Mouse (Mus musculus) adrenal gland, postnatal 36 days (tissue): ENCODE results near the gene Olfr267. TPM values are rescaled to one million over a fixed set of nuclear protein-coding genes. Genes with fewer than 3 reads are reported as not detected.
A peak's percentile ranks its signal among the peaks of the same experiment; 100 is the strongest.

Experiments
- DNase-seq, 2 experiments: peaks; one replicate each; pipeline ENCODE4 v3.0.0; 2021; ENCODE audit warnings: mixed read lengths in 1 of 2
- long read RNA-seq, 2 experiments: library from polyadenylated mRNA; stranded (forward); transcript quantifications; one replicate each; pipeline ENCODE4 v2.0.0; 2021; ENCODE audit warnings: borderline sequencing depth in 2 of 2
- total RNA-seq, 2 experiments: library from RNA; stranded (reverse); gene quantifications; 2 replicates each; pipeline ENCODE4 v1.2.3; 2021

Gene Olfr267
- under 1 TPM; 0.26 to 0.56 TPM for total RNA-seq
- long read RNA-seq, experiment 1 = 0 reads
- long read RNA-seq, experiment 2 = 0 reads

DNA sequence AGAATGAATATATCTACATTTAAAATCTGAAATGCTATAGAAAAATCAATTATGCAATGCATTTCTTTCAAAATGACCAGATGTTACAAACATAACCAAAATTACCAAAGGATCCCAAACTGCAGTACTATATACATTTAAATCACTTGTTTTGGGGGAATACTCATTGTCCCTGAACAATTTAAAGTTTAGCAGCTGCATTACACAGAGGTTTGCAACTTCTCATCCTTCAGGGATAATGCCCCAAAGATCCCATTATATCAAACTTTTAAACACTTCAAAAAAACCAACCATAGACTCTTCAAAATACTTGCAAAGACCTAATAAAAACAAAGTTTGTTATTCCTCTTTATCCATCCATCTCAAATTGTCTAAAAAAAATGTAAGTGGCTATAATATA lies at the start of gene Olfr267:
TSS of gene Olfr267 (minus strand) at position 101 of the 400 bp plus-strand sequence.
- no peak for DNase-seq

DNA sequence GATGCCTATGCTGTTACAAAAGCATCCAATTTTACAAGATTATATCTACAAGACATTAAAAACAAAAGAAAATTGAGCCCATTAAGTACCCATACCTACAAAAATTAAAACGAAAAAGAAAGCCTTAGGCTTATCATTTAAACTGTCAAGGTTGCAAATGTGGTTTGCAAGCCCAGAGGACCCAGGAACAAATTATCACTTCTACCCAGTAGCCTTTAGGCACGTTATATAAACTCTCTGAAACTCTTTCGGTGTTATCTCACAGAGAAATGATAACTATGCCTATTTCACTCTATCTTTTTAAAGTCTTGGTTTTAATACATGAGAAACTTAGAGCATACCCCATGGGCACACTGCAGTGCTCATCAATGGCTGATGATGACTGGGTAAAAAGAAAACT lies 45.4 kb upstream of the Olfr267 start:
- no peak for DNase-seq

DNA sequence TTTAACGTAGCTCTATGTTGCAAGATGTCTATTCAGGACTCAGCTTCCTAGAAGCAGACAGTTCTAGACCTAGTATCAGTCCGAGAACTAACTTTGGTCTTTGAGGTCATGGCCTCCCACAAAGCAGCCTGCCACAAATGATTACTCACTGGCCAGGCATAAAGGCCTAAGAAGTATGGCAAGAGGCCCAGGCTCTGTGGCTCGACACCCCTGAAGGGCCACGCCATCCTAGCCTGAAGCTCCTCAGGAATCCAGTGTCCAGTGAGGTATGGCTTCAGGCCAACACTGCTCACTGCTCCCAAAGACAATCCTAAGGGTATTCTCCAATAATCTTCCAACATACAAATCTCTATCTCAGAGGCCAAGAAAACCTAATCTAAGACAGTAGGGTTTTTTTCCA lies 38.4 kb upstream of the Olfr267 start:
- peak; percentile 48 to 55 for DNase-seq

DNA sequence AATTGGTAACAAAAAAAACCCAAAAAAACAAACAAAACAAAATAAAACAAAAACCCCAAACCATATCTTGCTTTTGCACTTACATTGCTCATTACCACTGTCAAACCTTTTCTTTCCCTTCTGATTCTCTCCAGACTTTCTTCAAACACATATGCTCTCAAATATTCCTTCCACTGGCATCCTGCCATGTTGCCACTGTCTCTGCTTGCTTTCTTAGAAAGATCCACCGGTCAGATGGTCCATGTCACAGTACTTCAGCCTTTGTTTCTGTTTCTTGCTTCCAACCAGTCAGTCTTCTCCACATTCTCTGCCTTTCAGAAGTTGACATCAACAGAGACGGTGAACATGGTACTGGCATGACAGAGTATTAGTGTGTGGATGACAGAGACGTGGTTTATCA lies 857 bp downstream of the Olfr267 start:
- no peak for DNase-seq

DNA sequence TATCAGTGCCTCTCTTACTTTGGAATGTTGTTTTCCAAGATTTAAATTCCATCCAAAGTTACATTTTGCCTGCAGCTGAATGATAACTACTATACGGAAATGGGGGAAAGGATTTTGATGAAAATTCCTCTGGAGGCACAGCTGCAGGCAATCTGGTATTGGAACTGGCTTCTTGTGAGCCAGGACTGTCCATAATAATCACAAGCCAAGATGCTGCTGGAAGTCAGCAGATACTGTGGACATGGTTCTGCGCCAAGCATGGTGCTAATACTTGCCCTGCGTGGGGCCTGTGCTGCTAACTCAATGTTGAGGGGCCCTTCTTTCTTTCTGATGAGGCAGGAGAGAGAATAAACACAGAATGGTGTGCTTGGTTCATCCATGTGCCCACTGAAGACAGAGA lies 24.1 kb downstream of the Olfr267 start:
- DNase-seq = no peak

DNA sequence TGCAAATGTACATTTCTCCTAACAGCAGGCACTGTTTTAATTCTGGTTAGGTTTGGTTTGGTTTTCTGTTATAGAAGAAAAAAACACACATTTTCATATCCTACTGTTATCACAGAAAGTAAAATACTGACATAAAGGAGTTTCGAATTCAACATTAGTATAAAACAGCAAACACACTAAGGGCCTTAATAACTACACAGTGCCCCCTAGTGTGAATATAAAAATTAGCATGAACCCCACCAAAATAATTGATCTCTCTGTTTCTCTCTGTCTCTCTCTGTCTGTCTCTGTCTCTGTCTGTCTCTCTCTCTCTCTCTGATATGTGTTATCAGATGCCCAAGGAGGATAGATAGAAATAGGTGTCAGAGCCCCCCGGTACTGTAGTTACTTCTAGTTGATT lies 38.0 kb downstream of the Olfr267 start:
- no peak for DNase-seq

DNA sequence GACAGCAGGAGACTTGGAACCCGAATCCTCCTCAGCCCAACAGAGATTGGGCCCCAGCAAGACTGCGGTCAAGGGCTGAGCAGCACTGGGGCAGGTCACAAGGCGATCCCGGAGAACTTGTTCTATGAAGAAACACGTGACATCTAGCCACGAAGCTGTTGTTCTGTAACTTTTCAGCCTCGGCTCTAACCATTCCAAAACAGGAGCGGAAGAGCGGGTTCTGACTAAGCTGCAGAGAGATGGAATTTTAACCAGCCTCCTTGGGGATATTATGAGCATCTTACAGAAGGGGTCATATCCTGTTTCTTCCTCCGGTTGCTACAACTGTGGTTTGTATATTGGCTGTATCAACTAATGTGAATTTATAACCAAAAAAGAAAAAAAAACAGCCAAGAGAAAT lies 38.4 kb downstream of the Olfr267 start:
- DNase-seq = peak; percentile 1 to 7

DNA sequence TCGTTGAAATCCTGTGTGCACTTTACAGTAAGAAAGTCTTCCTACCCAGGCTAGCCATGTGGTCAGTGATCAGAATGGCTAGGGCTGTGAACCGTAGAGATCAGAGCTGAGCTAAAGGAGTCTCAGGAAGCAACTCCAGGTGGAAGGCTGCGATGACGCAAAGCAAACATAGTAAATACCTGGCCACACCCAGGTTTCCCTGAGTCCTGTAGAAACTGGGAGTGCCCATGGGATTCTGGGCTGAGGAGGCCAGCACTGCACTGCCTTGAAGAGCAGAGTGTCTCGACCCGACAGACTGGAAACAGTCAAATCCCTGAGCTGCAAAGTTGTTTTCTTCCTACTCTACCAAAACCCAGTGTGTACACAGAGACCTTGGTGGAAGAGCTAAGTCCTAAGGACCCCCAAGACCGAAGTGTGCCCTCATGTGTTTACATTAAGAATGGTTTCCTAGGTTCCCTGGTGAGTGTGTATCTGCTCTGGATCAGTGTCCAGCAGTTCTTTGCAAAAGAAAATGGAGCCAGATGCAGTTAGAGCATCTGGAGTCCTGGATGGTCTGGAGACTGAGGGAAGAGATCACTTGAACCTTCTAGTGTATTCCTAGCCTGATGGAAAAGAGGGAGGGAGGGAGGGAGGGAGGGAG lies 41.8 kb downstream of the Olfr267 start:
- DNase-seq = no peak

DNA sequence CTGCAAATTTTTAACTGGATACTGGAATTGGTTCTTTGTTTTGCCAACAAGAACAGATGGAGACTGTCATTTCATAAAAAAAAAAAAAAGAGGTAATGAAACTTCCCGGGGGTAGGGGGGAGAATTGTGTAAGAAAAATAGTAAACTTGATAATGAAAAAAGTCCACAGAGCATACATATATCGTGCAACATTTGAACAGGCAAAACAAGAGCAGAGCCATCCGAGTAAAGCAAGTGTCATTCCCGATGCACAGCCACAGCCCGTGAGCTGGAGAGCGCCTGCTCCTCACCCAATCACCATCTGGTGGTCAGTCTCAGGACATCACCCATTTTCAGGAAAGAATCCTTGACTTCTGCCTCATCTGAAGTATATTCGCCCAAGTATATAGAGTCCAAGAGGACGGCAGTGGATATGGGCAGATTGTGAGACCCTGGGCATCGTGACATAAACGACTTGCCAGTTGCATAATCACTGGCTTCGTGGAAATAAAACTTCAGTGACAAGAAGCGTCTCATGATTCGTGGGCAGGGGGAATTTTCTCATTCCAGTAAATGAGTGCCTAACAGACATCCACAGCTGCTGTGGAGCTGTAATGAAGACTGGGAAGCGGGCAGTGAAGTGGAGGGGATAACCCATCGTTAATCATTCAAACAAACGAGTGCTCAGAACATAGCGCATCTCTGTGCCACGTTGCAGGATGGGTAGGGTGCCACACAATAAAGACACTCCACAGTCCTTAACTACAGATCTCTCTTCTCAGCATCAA lies 50.5 kb downstream of the Olfr267 start:
- DNase-seq = no peak

Other genes starting within 250 kb of the Olfr267 start
- 10 to 100 TPM; 15.9 to 28.0 TPM for gene Lpar1, start 233.8 kb downstream of the Olfr267 start, total RNA-seq
- 100 to 1,000 TPM; 153 to 179 TPM for gene Ecpas, start 125.0 kb upstream of the Olfr267 start, total RNA-seq
- 1 to 10 TPM; 1.7 to 2.8 TPM for gene Zkscan16, start 155.9 kb upstream of the Olfr267 start, total RNA-seq
- 10 to 100 TPM; 19.2 to 30.0 TPM for gene Ptgr1, start 199.4 kb upstream of the Olfr267 start, total RNA-seq
- gene Dnajc25, start 207.3 kb upstream of the Olfr267 start, total RNA-seq = 10 to 100 TPM; 14.0 to 18.3 TPM
- 1 to 10 TPM; 3.0 to 6.2 TPM for gene Gm20503, start 215.5 kb upstream of the Olfr267 start, total RNA-seq
- gene Gng10, start 247.4 kb upstream of the Olfr267 start, total RNA-seq = 10 to 100 TPM; 32.9 to 33.2 TPM